Mouse (Mus musculus): Measurements from ENCODE around the gene Gm11037.
"Not testable (repeated sequence)": the region's sequence is repeated elsewhere in the genome, so short reads cannot be mapped to it uniquely, and the experiment has no call there.

Gm11037 gene

DNA sequence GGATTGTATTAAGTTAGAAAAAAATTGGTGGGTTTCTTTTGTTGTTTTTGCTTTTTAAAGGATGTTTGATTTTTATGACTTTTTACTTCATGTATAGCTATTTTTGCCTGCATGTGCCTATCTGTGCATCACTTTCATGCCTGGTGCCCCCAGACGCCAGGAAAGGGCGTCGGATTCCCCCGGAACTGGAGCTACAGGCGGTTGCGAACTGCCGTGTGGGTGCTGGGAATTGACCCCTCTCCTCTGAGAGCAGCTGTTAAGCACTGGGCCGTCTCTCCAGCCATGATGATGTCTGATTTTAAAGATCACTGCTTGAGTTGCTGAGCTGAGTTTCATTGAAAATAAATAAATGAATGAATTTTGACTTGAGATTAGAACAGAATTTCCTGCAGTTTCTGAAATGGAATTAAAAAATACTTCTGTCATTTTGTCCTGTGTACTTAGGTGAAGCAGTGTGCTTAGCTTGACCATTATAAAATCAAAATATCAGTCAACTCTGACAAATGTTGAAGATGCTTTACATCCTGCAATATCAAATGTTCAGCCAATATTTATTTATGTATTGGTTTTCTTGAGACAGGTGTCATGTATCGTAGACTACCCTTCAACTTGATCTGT, at the start of gene Gm11037:
Gene Gm11037 (plus strand): TSS at position 568 of the 618 bp plus-strand sequence.
- no peak for DNase-seq (ENCODE audit: low read depth, low spot score)

GRCm38 (mm10) chr2:131084206-131084605, 49.1 kb upstream of the Gm11037 start:
- DNase-seq (ENCODE audit: low read depth, low spot score): no peak

GRCm38 (mm10) chr2:131086667-131087390, 46.5 kb upstream of the Gm11037 start, which contains the start of gene Siglec1:
TSS of gene Siglec1 (minus strand) at chr2:131086765.
- DNase-seq (ENCODE audit: low read depth, low spot score): no peak

GRCm38 (mm10) chr2:131088581-131088980, 44.7 kb upstream of the Gm11037 start:
- DNase-seq (ENCODE audit: low read depth, low spot score): no peak

- no peak for DNase-seq (ENCODE audit: low read depth, low spot score)
Observed at GRCm38 (mm10) chr2:131089634-131090033, 43.7 kb upstream of the Gm11037 start.

DNA sequence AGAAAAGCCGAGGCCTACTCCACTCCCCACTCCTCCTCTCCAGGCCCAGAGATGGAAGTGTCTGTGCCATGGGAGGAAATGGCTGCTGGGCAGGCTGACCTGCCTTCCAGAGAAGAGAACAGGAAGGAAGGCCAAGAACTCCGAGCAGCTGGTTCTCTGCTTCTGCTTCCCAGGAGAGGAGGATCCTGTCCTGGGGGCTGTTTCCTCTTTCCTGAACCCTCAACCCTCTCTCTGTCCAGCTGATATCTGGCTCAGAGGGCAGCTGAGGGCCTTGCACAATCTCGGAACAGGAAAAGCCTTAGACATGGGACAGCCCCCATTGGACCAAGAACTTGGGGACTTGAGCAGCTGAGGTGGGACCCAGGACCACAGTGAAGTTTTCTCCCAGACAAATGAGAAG, 42.4 kb upstream of the Gm11037 start:
- DNase-seq (ENCODE audit: low read depth, low spot score): no peak

GRCm38 (mm10) chr2:131093577-131093976, 39.7 kb upstream of the Gm11037 start:
- DNase-seq (ENCODE audit: low read depth, low spot score): no peak

GRCm38 (mm10) chr2:131094823-131095222, 38.5 kb upstream of the Gm11037 start:
- DNase-seq (ENCODE audit: low read depth, low spot score): peak; percentile 43

DNA sequence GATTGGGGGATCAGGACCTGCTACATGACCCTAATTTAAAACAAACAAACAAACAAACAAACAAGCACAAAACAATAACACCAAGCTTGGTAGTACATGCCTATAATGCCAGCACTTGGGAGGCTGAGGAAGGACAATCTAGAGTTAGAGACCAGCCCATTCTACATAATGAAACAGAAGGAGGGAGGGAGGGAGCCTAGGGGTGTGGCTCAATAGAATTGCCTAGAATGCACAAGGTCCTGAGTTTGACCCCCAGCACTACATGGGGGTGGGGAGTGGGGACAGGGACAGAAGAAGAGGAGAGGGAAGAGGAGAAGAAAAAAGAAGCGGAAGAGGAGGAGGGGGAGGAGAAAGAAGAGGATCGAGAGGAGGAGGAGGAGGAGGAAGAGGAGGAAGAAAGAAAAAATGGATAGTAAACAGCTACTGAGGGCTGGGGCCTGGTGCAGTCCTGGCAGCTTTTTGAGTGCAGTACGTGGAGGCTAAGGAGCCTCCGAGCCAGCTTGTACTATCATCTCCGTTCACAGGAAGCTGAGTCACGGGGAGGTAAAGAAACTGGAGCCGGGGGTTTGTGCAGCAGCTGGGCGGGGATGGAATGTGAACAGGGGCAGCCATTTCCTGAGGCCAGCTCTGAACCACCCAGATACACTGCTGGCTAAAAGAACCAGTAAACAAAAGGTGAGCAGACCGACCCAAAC, 37.0 kb upstream of the Gm11037 start:
- DNase-seq (ENCODE audit: low read depth, low spot score): no peak

DNA sequence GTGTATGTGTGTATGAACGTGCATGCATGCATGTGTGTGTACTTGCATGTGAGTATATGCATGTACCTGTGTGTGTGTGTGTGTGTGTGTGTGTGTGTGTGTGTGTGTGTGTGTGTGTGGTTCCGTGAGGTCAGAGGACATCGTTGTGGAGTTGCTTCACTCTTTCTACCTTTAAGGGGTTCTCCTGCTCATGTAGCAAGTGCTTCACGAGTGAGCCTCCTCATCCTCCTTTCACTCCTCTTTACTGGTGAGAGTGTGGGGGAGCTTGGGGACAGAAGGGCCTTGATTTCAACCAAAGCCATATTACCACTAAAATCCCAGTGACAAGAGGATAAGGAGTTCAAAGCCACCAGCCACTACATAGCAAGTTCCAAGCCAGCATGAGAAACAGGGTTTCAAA, 36.2 kb upstream of the Gm11037 start:
- DNase-seq (ENCODE audit: low read depth, low spot score): no peak

- no peak for DNase-seq (ENCODE audit: low read depth, low spot score)
Observed at GRCm38 (mm10) chr2:131101530-131101929, 31.8 kb upstream of the Gm11037 start.

DNA sequence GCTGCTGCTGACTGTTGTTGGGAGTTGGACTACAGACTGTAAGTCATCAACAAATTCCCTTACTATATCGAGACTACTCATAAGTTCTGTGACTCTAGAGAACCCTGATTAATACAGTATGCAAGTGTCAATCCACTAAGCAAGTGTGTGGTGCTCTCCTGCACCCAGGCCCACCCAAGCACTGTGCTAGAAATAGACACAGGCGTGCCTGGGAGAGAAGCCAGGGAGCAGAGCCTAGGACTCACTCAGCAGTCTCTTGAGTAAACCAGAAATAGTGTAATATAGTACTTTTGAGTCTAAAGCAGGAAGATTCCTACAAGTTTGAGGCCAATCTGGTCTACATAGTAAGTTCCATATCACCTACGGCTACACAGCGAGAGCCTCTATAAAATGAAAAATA, 29.3 kb upstream of the Gm11037 start:
- DNase-seq (ENCODE audit: low read depth, low spot score): no peak

DNA sequence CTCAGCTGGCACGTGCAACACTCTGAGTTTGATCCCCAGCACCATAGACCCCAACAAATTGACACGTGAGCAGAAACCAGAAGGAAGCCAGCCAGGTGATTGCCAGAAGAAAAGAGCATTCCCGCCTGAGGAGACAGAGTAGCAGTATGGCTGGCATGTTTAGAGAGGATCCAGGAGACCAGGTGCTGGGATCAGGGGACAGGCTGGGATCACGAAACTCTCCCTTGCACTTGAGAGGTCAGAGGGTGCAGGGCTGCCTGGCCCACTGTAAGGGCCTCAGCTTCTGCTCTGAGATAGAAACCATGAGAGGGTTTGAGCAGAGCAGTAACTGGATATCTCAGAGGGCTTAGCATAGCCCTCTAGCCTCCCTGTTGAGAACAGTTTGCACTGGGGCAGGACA, 28.2 kb upstream of the Gm11037 start:
- not testable (repeated sequence) for DNase-seq (ENCODE audit: low read depth, low spot score)

DNA sequence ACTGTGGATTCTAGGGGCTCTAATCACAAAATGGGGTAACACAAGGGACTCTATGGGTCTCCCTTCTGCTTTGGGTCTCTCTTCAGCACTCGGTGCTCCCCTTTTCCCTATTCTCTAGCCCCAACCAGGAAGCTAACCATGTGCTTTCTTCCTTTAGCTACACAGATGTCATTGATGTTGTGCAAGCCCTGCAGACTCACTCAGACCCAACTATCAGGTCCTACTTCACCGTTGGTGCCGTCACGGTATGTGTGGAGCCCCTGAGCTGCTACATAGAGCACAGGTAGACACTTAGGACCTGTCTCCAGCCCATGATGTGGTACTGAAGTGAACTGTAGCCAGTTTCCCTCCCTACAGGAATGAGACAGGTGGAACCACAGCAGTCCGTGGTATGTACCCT, 27.3 kb upstream of the Gm11037 start:
- DNase-seq (ENCODE audit: low read depth, low spot score): no peak

DNA sequence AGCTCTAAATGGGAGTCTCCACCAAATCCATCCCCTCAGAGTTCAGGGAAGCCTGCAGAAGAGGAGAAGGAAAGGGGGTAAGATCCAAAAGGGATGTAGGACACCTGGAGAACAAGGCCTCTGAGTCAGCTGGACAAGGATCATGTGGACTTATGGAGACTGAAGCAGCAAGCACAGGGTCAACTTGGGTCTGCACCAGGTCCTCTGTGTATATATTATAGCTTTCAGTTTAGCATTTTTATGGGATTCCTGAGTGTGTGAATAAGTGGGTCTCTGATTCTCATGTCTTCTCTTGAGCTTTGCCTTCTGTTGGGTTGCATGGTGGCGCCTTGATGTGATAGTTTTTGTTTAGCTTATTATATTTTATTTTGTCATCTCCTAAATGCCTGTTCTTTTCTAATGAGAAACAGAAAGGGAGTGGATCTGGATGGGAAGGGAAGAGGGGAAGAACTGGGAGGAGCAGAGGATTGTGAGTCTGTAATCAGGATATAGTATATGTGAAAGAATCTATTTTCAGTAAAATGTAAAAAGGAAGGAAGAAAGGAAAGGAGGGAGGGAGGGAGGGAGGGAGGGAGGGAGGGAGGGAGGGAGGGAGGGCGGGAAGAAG, 14.2 kb upstream of the Gm11037 start:
- no peak for DNase-seq (ENCODE audit: low read depth, low spot score)

GRCm38 (mm10) chr2:131124166-131124565, 9.1 kb upstream of the Gm11037 start:
- DNase-seq (ENCODE audit: low read depth, low spot score): no peak

- no peak for DNase-seq (ENCODE audit: low read depth, low spot score)
Observed at GRCm38 (mm10) chr2:131125157-131125963, 7.9 kb upstream of the Gm11037 start.

DNA sequence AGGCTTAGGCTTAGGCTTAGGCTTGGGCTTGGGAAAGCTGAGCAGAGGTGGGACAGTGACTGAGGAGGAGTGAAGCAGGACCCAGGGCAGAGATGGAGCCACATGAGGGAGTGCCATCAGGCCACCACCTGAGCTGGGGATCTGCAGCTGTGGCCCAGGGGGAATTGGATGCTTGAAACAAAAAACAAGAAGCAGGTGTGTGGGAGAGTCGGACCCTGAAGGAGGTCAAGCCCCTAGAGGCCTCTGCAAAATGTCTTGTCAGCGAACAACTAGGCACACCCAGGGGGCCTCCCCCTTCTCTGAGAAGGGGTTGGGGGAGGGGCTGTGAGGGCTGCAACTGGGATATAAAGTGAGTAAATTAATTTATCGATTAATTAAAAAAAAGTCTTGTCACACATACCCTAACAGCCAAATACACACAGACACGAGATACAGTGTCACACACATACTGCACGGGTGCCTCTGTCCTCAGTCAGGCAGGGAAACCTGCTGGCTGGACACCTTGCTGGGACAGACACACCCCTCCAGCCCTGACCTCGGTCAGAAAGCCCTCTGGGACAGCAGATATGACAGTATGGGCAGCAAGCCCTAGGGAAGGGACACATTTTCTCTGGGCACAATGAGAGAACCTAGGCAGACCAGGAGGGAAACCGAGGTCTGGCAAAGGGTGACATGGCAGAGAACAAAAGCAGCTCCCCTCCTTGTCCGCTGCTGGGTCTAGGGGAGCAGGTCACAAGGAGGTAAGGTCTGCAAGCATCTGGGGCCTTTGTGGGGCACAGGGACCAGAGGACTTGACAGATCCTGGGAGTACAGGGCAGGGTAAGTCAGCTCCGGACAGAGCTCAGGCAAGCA, 7.1 kb upstream of the Gm11037 start:
- no peak for DNase-seq (ENCODE audit: low read depth, low spot score)

GRCm38 (mm10) chr2:131127161-131127730, 6.1 kb upstream of the Gm11037 start, which contains the start of gene Hspa12b:
TSS of gene Hspa12b (plus strand) at chr2:131127280.
- DNase-seq (ENCODE audit: low read depth, low spot score): no peak

- no peak for DNase-seq (ENCODE audit: low read depth, low spot score)
Observed at GRCm38 (mm10) chr2:131128211-131128610, 5.1 kb upstream of the Gm11037 start.
